Mouse (Mus musculus) cerebellum, adult 2 months (tissue): ENCODE measurements at regions not wholly inside any gene's neighbourhood (a gene's known extent, or its start where the extent isn't known, plus 50 kb on each side); places are given as distances from the start of the nearest gene placed in this dataset.

Source experiments
- DNase-seq, 2 experiments: peaks; one replicate each; pipeline ENCODE4 v3.0.0; 2021
- H3K27ac ChIP-seq: fragments of 200-500 bp; 2 replicates; pipeline ENCODE4 v1.5.1; 2012; ENCODE audit warnings: low read length, control low read depth, inconsistent platforms; ENCODE audit not compliant: insufficient read depth
- H3K27me3 ChIP-seq: fragments of 200-500 bp; 2 replicates; pipeline ENCODE4 v1.6.1; 2012; ENCODE audit warnings: inconsistent platforms, mild to moderate bottlenecking, low read length, moderate library complexity; ENCODE audit not compliant: control insufficient read depth, insufficient read depth
- H3K4me1 ChIP-seq: fragments of 200-500 bp; 2 replicates; pipeline ENCODE4 v1.6.1; 2011; ENCODE audit warnings: low read length; ENCODE audit not compliant: control insufficient read depth, insufficient read depth
- H3K4me3 ChIP-seq: fragments of 200-500 bp; replicated peaks from 2 replicates; pipeline ENCODE3; 2011; ENCODE audit warnings: mild to moderate bottlenecking, low read depth, low read length, control low read depth; ENCODE audit not compliant: insufficient read depth
- CTCF ChIP-seq: fragments of 200-500 bp; IDR thresholded peaks from 2 replicates; pipeline ENCODE4 v1.5.1; 2011; ENCODE audit warnings: low read depth, mild to moderate bottlenecking, control low read depth, low read length, moderate library complexity, borderline replicate concordance; ENCODE audit not compliant: insufficient read depth
- POLR2A ChIP-seq: fragments of 200-500 bp; IDR thresholded peaks from 2 replicates; pipeline ENCODE4 v1.6.1; 2011; ENCODE audit warnings: low read length, control low read depth, borderline replicate concordance; ENCODE audit not compliant: insufficient read depth
- WGBS: fragments of 180-500 bp; shearing (Covaris S2); methylation state at CpG from one replicate; pipeline ENCODE4 v1.1.7; 2018; 5-methylcytosine and 5-hydroxymethylcytosine counted together

DNA sequence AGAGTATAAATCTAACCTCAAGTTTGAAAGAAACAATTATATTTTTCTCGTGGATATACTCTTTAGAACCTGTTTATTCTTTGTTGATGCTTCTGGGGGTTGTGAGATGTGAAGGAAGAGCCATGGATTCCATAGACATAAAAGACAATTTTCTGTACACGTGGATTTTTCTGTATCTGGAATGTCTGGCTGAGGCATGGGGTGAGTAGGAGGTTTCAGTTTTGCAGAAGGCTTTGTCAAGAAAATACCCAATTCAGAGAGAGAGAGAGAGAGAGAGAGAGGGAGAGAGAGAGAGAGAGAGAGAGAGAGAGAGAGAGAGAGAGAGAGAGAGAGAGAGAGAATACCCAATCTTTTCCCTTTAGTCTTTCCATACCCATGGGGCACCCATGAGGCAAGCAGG lies 315.0 kb upstream of the Xylt1 start:
- Histone ChIP-seq H3K27me3 (no peaks in the 10 kb centered on the region), H3K27ac (no peak overlapping the region), H3K4me3 (no peak overlapping the region), H3K4me1 (no peaks in the 10 kb centered on the region)
- DNase-seq: no peak
- 67% methylated on average over 2 of the region's 2 CpGs for WGBS
- TF ChIP-seq POLR2A: no peak
- no peak for TF ChIP-seq CTCF

GRCm38 (mm10) chr7:117090911-117091550 lies 289.7 kb upstream of the Xylt1 start:
- Histone ChIP-seq H3K27ac (no peak overlapping the region), H3K27me3 (no peaks in the 10 kb centered on the region), H3K4me3 (no peak overlapping the region), H3K4me1 (no peaks in the 10 kb centered on the region)
- WGBS: 72% methylated on average over 6 of the region's 6 CpGs
- DNase-seq: no peak
- TF ChIP-seq POLR2A (no peak), CTCF (no peak)

GRCm38 (mm10) chr7:117092860-117093259 lies 287.9 kb upstream of the Xylt1 start:
- no peak overlapping the region for H3K27ac ChIP-seq
- DNase-seq: no peak
- no peaks in the 10 kb centered on the region for H3K27me3 ChIP-seq
- H3K4me1 ChIP-seq: no peaks in the 10 kb centered on the region
- TF ChIP-seq CTCF: no peak
- TF ChIP-seq POLR2A: no peak
- H3K4me3 ChIP-seq: no peak overlapping the region
- 89% methylated on average over 4 of the region's 4 CpGs for WGBS

DNA sequence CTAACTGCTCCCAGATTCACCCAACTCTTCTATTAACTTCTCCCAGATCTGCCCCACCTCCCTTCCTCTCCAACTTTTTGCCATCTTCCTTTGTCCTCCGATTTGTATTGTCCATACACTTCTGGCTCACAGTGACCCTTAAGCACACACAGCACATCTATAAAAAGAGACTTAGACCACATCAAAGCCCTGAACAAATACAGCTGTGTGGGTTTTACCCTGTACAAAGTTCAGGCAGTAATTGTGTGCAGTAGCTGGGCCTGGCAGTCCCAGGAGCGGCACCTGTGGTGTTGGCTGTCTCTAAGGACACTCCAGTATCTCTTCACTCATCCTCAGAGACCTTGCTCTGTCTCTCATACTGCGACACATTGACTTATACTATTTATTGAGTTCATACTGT lies 283.2 kb upstream of the Xylt1 start:
- no peak overlapping the region for H3K4me3 ChIP-seq
- WGBS: 86% methylated on average over 3 of the region's 3 CpGs
- no peaks in the 10 kb centered on the region for H3K4me1 ChIP-seq
- H3K27me3 ChIP-seq: no peaks in the 10 kb centered on the region
- no peak overlapping the region for H3K27ac ChIP-seq
- no peak for DNase-seq
- TF ChIP-seq POLR2A: no peak
- no peak for TF ChIP-seq CTCF

- H3K4me3 ChIP-seq: no peak overlapping the region
- no peaks in the 10 kb centered on the region for H3K4me1 ChIP-seq
- no peak for DNase-seq
- TF ChIP-seq POLR2A: no peak
- no peak for TF ChIP-seq CTCF
- no peaks in the 10 kb centered on the region for H3K27me3 ChIP-seq
- 77% methylated on average over 6 of the region's 6 CpGs for WGBS
- H3K27ac ChIP-seq: no peak overlapping the region
These were observed 281.7 kb upstream of the Xylt1 start for GRCm38 (mm10) chr7:117099041-117099440.

DNA sequence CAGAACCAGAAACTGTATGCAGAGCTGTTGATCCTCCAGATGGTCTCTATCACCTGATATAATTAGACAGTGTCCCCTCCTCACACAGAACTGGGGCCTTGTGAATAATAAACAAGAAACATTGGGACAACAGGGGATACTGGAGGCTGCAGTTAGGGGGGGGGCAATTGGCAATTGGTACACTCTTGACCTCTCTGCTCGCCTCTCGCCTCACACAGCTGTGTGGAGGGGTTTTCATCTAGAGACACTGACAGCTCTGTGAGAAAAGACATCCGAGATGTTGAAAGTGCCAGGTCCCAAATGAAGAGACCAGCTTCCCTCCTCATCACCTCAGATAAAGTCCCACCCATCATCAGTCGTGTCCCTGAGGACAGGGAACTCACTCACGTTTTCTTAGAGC lies 277.7 kb upstream of the Xylt1 start:
- Histone ChIP-seq H3K27me3 (no peaks in the 10 kb centered on the region), H3K4me3 (no peak overlapping the region), H3K4me1 (no peaks in the 10 kb centered on the region), H3K27ac (no peak overlapping the region)
- TF ChIP-seq POLR2A (no peak), CTCF (no peak)
- WGBS: 75% methylated on average over 5 of the region's 5 CpGs
- no peak for DNase-seq

GRCm38 (mm10) chr7:117106691-117107191 lies 274.0 kb upstream of the Xylt1 start:
- DNase-seq: no peak
- H3K27ac ChIP-seq: no peak overlapping the region
- 59% methylated on average over 7 of the region's 7 CpGs for WGBS
- H3K27me3 ChIP-seq: no peaks in the 10 kb centered on the region
- H3K4me3 ChIP-seq: no peak overlapping the region
- TF ChIP-seq POLR2A: no peak
- TF ChIP-seq CTCF: no peak
- H3K4me1 ChIP-seq: no peaks in the 10 kb centered on the region

DNA sequence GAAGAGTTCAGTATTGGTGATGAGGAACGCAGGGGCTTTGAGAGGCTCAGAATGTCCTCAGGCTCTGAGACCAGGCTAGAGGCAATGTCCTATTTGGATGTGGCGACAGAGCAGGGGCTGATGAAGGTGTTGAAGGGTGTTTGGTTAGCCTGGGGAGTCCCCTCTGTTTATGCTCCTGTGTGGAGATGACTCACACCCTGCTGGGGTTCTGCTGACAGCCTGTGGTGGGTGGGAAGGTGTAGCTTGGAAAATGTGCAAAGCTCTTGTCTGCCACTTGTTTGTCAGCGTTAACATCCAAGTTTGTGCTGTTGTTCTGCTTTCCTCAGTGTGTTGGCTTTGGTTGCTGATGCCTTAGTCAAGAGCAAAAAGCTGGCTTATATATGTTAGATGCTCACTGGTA lies 272.4 kb upstream of the Xylt1 start:
- H3K27ac ChIP-seq: no peak overlapping the region
- no peak for DNase-seq
- no peaks in the 10 kb centered on the region for H3K4me1 ChIP-seq
- TF ChIP-seq CTCF (no peak), POLR2A (no peak)
- H3K27me3 ChIP-seq: no peaks in the 10 kb centered on the region
- 88% methylated on average over 3 of the region's 3 CpGs for WGBS
- no peak overlapping the region for H3K4me3 ChIP-seq

GRCm38 (mm10) chr7:117127728-117128127 lies 253.1 kb upstream of the Xylt1 start:
- WGBS: 80% methylated on average over 3 of the region's 3 CpGs
- no peak for DNase-seq

More at GRCm38 (mm10) chr7:117127728-117128127, 253.1 kb upstream of the Xylt1 start:
- Histone ChIP-seq H3K4me1 (no peaks in the 10 kb centered on the region), H3K27ac (no peak overlapping the region), H3K4me3 (no peak overlapping the region), H3K27me3 (no peaks in the 10 kb centered on the region)
- TF ChIP-seq POLR2A: no peak
- no peak for TF ChIP-seq CTCF
